Mouse (Mus musculus) cerebellum, adult 2 months (tissue): ENCODE data around the gene Khdc4.

ENCODE experiments used
- CTCF ChIP-seq: fragments of 200-500 bp; IDR thresholded peaks from 2 replicates; pipeline ENCODE4 v1.5.1; 2011; ENCODE audit warnings: low read depth, mild to moderate bottlenecking, control low read depth, low read length, moderate library complexity, borderline replicate concordance; ENCODE audit not compliant: insufficient read depth
- POLR2A ChIP-seq: fragments of 200-500 bp; IDR thresholded peaks from 2 replicates; pipeline ENCODE4 v1.6.1; 2011; ENCODE audit warnings: low read length, control low read depth, borderline replicate concordance; ENCODE audit not compliant: insufficient read depth

DNA sequence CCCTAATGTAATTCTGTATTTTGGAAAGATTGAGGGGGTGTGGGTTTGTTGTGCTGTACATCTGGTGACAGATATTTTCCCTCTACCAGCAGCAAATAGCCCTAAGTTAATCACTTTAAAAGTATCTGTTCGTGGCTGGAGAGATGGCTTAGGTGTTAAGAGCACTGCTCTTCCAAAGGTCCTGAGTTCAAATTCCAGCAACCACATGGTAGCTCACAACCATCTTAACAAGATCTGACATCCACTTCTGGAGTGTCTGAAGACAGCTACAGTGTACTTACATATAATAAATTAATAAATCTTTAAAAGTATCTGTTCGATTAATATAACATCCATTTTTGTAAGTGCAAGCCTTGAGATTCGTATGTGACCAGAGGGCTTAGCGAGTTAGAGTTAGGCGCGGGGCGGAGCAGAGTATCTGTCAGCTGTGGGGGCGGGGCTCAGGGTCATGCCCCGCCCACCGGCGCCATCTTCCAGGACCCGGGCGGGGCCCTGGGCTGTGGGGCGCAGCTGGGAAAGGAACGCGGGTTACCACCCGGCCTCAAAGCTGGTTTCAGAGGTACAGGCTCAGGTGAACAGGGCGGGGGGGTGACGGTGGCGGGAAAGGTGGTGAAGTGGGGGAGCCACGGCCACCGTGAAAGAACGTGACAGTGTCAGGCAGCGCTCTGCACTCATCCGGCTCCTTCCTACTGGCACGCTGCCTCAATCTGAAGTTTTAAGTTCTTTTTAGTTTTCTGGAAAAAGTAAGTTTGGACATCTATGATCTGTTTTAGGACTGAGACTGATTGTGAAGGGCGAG lies 31.0 kb downstream of the Khdc4 start, which contains the start of gene Rit1:
- TF ChIP-seq CTCF (no peak), POLR2A (peak; percentile 50; the same call in 1 of the 2 replicates)
